Mouse (Mus musculus) lung, postnatal 0 days (tissue): Measurements from ENCODE around the gene Pnpla2. TPM values are rescaled to one million over a fixed set of nuclear protein-coding genes. Genes with fewer than 3 reads are reported as not detected.

Experiments used
- ATAC-seq: fragments of 200-750 bp; cut with Nextera tagmentation; 2 replicates; pipeline ENCODE4 v1.8.0; 2017; ENCODE audit warnings: moderate library complexity
- DNase-seq: peaks from one replicate; pipeline ENCODE4 v3.0.0-alpha.2; 2016; ENCODE audit warnings: low spot score
- H3K27ac ChIP-seq: fragments of 300-500 bp; sonication (generic); 2 replicates; pipeline ENCODE4 v1.5.1; 2014; ENCODE audit warnings: antibody characterized with exemption, mild to moderate bottlenecking, low read length, mixed read lengths
- H3K27me3 ChIP-seq: fragments of 300-500 bp; sonication (generic); replicated peaks from 2 replicates; pipeline ENCODE4 v1.6.1; 2014; ENCODE audit warnings: low read length, mixed read lengths; ENCODE audit not compliant: insufficient read depth
- H3K36me3 ChIP-seq: fragments of 300-500 bp; sonication (generic); 2 replicates; pipeline ENCODE4 v1.6.1; 2014; ENCODE audit warnings: low read length, mixed read lengths; ENCODE audit not compliant: insufficient read depth
- H3K4me1 ChIP-seq: fragments of 300-500 bp; sonication (generic); 2 replicates; pipeline ENCODE4 v1.6.1; 2014; ENCODE audit warnings: antibody characterized with exemption, low read depth, low read length, mixed read lengths; ENCODE audit not compliant: insufficient read depth
- H3K4me2 ChIP-seq: fragments of 300-500 bp; sonication (generic); replicated peaks from 2 replicates; pipeline ENCODE4 v1.6.1; 2014; ENCODE audit warnings: low read depth, mild to moderate bottlenecking, low read length, moderate library complexity, mixed read lengths
- H3K4me3 ChIP-seq: fragments of 300-500 bp; sonication (generic); 2 replicates; pipeline ENCODE4 v1.5.1; 2014; ENCODE audit warnings: low read depth, low read length
- H3K9ac ChIP-seq: fragments of 300-500 bp; sonication (generic); replicated peaks from 2 replicates; pipeline ENCODE4 v1.6.1; 2014; ENCODE audit warnings: low read depth, mild to moderate bottlenecking
- H3K9me3 ChIP-seq: fragments of 300-500 bp; sonication (generic); 2 replicates; pipeline ENCODE4 v1.6.1; 2016; ENCODE audit warnings: low read length, mixed read lengths
- CTCF ChIP-seq: IDR thresholded peaks from 2 replicates; pipeline ENCODE4 v1.5.1; 2016; ENCODE audit warnings: antibody characterized with exemption, mild to moderate bottlenecking
- EP300 ChIP-seq: IDR thresholded peaks from 2 replicates; pipeline ENCODE4 v1.6.1; 2016; ENCODE audit warnings: antibody characterized with exemption, mild to moderate bottlenecking, control low read depth
- WGBS: fragments of 180-500 bp; shearing (Covaris S2); extraction: QIAGEN DNeasy Blood & Tissue Kit; methylation state at CpG from one replicate; pipeline ENCODE4 v1.1.7; 2014; 5-methylcytosine and 5-hydroxymethylcytosine counted together
- polyA plus RNA-seq: library from polyadenylated mRNA; unstranded; fragments of >200 nt; fragmentation: Nextera tagmentation; extraction: Ambion mirVana; gene quantifications from 2 replicates; pipeline ENCODE4 v1.2.1, GENCODE M21; 2015

Pnpla2 gene
- polyA plus RNA-seq, 1 experiment from 2014 or later = 116 TPM

- DNase-seq (no peak), ATAC-seq (no peak)
- no peak overlapping the region for H3K4me2 ChIP-seq
- no peak overlapping the region for H3K27ac ChIP-seq
- H3K4me3 ChIP-seq = no peak overlapping the region
- WGBS = 71% methylated on average over 9 of the region's 9 CpGs
- H3K9ac ChIP-seq = no peak overlapping the region
- H3K4me1 ChIP-seq = no peaks in the 10 kb centered on the region
- TF ChIP-seq CTCF = no peak
- TF ChIP-seq EP300 = no peak
- H3K36me3 ChIP-seq = no peaks in the 10 kb centered on the region
- H3K27me3 ChIP-seq = no peaks in the 10 kb centered on the region
- H3K9me3 ChIP-seq = no peaks in the 10 kb centered on the region
These were observed 34.8 kb upstream of the Pnpla2 start for GRCm38 (mm10) chr7:141420030-141420702.

GRCm38 (mm10) chr7:141423811-141424210 lies 31.2 kb upstream of the Pnpla2 start:
- no peak for TF ChIP-seq CTCF
- TF ChIP-seq EP300 = no peak
- no peaks in the 10 kb centered on the region for H3K36me3 ChIP-seq
- DNase-seq (no peak), ATAC-seq (no peak)
- no peaks in the 10 kb centered on the region for H3K4me1 ChIP-seq
- H3K4me2 ChIP-seq = no peak overlapping the region
- no peak overlapping the region for H3K4me3 ChIP-seq
- H3K27ac ChIP-seq = no peak overlapping the region
- no peaks in the 10 kb centered on the region for H3K9me3 ChIP-seq
- 67% methylated on average over 4 of the region's 4 CpGs for WGBS
- H3K9ac ChIP-seq = no peak overlapping the region
- no peaks in the 10 kb centered on the region for H3K27me3 ChIP-seq

GRCm38 (mm10) chr7:141426948-141427730 lies 27.9 kb upstream of the Pnpla2 start:
- 74% methylated on average over 12 of the region's 12 CpGs for WGBS
- no peak overlapping the region for H3K4me2 ChIP-seq
- no peaks in the 10 kb centered on the region; the same call in 1 of the 2 replicates for H3K36me3 ChIP-seq
- no peaks in the 10 kb centered on the region for H3K4me1 ChIP-seq
- DNase-seq (no peak), ATAC-seq (no peak)
- no peak for TF ChIP-seq CTCF
- no peak for TF ChIP-seq EP300
- H3K9me3 ChIP-seq = no peaks in the 10 kb centered on the region
- H3K4me3 ChIP-seq = no peak overlapping the region
- H3K9ac ChIP-seq = no peak overlapping the region
- H3K27me3 ChIP-seq = no peaks in the 10 kb centered on the region
- H3K27ac ChIP-seq = no peak overlapping the region

GRCm38 (mm10) chr7:141428701-141429100 lies 26.3 kb upstream of the Pnpla2 start:
- no peaks in the 10 kb centered on the region for H3K27me3 ChIP-seq
- DNase-seq = no peak
- no peaks in the 10 kb centered on the region; the same call in 1 of the 2 replicates for H3K36me3 ChIP-seq
- H3K9me3 ChIP-seq = no peaks in the 10 kb centered on the region
- no peak overlapping the region for H3K27ac ChIP-seq
- TF ChIP-seq EP300 = no peak
- no peak for TF ChIP-seq CTCF
- WGBS = 70% methylated on average over 4 of the region's 5 CpGs
- no peaks in the 10 kb centered on the region for H3K4me1 ChIP-seq
- H3K9ac ChIP-seq = no peak overlapping the region
- no peak overlapping the region for H3K4me2 ChIP-seq
- no peak for ATAC-seq
- H3K4me3 ChIP-seq = no peak overlapping the region

GRCm38 (mm10) chr7:141429310-141429709 lies 25.7 kb upstream of the Pnpla2 start, which contains the start of gene Cend1:
Gene Cend1, minus strand, starts transcription at chr7:141429491.
- TF ChIP-seq EP300 = no peak
- no peak for TF ChIP-seq CTCF
- Histone ChIP-seq H3K27me3 (no peaks in the 10 kb centered on the region), H3K4me1 (peaks cover 2% of the 10 kb centered on the region), H3K36me3 (no peaks in the 10 kb centered on the region; the same call in 1 of the 2 replicates), H3K9ac (no peak within 1 kb of the TSS), H3K4me3 (no peak within 1 kb of the TSS), H3K9me3 (no peaks in the 10 kb centered on the region), H3K4me2 (no peak within 1 kb of the TSS), H3K27ac (no peak within 1 kb of the TSS)
- DNase-seq = peak; percentile 26
- WGBS = 6% methylated on average over 19 of the region's 19 CpGs
- peak; percentile 43 for ATAC-seq

- TF ChIP-seq CTCF (no peak), EP300 (no peak)
- H3K36me3 ChIP-seq = no peaks in the 10 kb centered on the region; the same call in 1 of the 2 replicates
- no peaks in the 10 kb centered on the region for H3K9me3 ChIP-seq
- H3K4me2 ChIP-seq = no peak overlapping the region
- H3K27me3 ChIP-seq = no peaks in the 10 kb centered on the region
- WGBS = 60% methylated on average over 9 of the region's 9 CpGs
- DNase-seq (no peak), ATAC-seq (no peak)
- H3K4me3 ChIP-seq = no peak overlapping the region
- H3K4me1 ChIP-seq = peaks cover 8% of the 10 kb centered on the region
- no peak overlapping the region for H3K9ac ChIP-seq
- H3K27ac ChIP-seq = no peak overlapping the region
These were observed 25.0 kb upstream of the Pnpla2 start for GRCm38 (mm10) chr7:141429840-141430584.
